Mouse (Mus musculus) liver, embryonic 11.5 days (tissue): ENCODE data around the gene Cpsf3. TPM values are rescaled to one million over a fixed set of nuclear protein-coding genes. Genes with fewer than 3 reads are reported as not detected.

Experiments
- polyA plus RNA-seq: library from polyadenylated mRNA; unstranded; fragments of >200 nt; fragmentation: Nextera tagmentation; extraction: Ambion mirVana; gene quantifications from 2 replicates; pipeline ENCODE4 v1.2.1, GENCODE M21; 2014

The Cpsf3 gene
- polyA plus RNA-seq, 1 experiment from 2014 or later: 110 TPM

Other genes starting within 250 kb of the Cpsf3 start
- 42.0 and 42.8 TPM in 2 replicates for gene Itgb1bp1, start 893 bp downstream of the Cpsf3 start, polyA plus RNA-seq
- gene Iah1, start 31.0 kb downstream of the Cpsf3 start, polyA plus RNA-seq: 45.0 and 47.5 TPM in 2 replicates
- 35.6 and 40.3 TPM in 2 replicates for gene Adam17, start 88.2 kb downstream of the Cpsf3 start, polyA plus RNA-seq
- gene Ywhaq, start 132.2 kb downstream of the Cpsf3 start, polyA plus RNA-seq: 521 and 564 TPM in 2 replicates